Mouse (Mus musculus) stomach, postnatal 0 days (tissue): ENCODE measurements around the gene Snd1.

Experiments
- CTCF ChIP-seq: IDR thresholded peaks from 2 replicates; pipeline ENCODE4 v1.5.1; 2016; ENCODE audit warnings: antibody characterized with exemption, low read depth, mild to moderate bottlenecking, moderate library complexity
- EP300 ChIP-seq: optimal IDR thresholded peaks from 2 replicates; pipeline ENCODE3; 2016; ENCODE audit warnings: antibody characterized with exemption

GRCm38 (mm10) chr6:28430795-28431537 is 44.0 kb upstream of the Snd1 start:
- TF ChIP-seq CTCF (no peak), EP300 (no peak)
